In genomic region chr4:138546241-138546640, GRCm38 (mm10) we compare ENCODE assay signal across 22 mouse cellular contexts.
DNase-seq lines count a peak whose midpoint lies in the region; ATAC-seq and TF ChIP-seq lines count a peak whose summit lies in the region.
"Had no signal": no experiment of that assay in that cellular context is flagged by ENCODE, and none has a peak within 500 bp of the region (broad histone marks: within the 10 kb centered on the region; RNA-seq: fewer than 3 reads in every experiment).

No protein-coding gene starts in this region.

- TF ChIP-seq CTCF in left cerebral cortex, adult 2 months (IDR thresholded peaks at IDR 0.05): no peak

- DNase-seq in kidney, adult 11 months: peak; percentile 49
- no peak for DNase-seq in left cerebral cortex, adult 2 months (ENCODE audit: extremely low spot score in 1 of 2, low spot score in 2 of 2)
- DNase-seq in left cerebral cortex, postnatal 36 days (ENCODE audit: low spot score in 2 of 2): no peak
- DNase-seq in kidney, adult 9 months: peak; percentile 73
- peak; percentile 58 to 70 for DNase-seq in kidney, postnatal 36 days
- DNase-seq in urinary bladder, postnatal 36 days (ENCODE audit: low spot score in 2 of 2): no peak
- DNase-seq in thymus, postnatal 14 days: no peak
- DNase-seq: adrenal gland, postnatal 10 days; cerebellum, adult 11-12 months; cerebellum, adult 9-10 months; cerebellum, postnatal 25 days; forebrain, postnatal 0 days; gastrocnemius, postnatal 14 days; heart, adult 2 months; heart, postnatal 14 days had no signal

- WGBS in kidney, embryonic 14.5 days: 77% methylated on average over 11 of the region's 11 CpGs

- H3K9me3 ChIP-seq in kidney, embryonic 14.5 days (ENCODE audit: control insufficient read depth, low read length): no peaks in the 10 kb centered on the region
- H3K9me3 ChIP-seq: embryonic facial prominence, embryonic 13.5 days; forebrain, embryonic 12.5 days; heart, embryonic 15.5 days; hindbrain, embryonic 10.5 days had no signal

- H3K9ac ChIP-seq in kidney, embryonic 14.5 days (ENCODE audit: low read depth, low read length): no peak overlapping the region
- H3K9ac ChIP-seq: embryonic facial prominence, embryonic 13.5 days; forebrain, embryonic 12.5 days; forebrain, postnatal 0 days; heart, embryonic 15.5 days; hindbrain, embryonic 14.5 days had no signal

- H3K36me3 ChIP-seq in kidney, embryonic 14.5 days (ENCODE audit: control insufficient read depth, insufficient read depth, low read length): no peaks in the 10 kb centered on the region
- H3K36me3 ChIP-seq: embryonic facial prominence, embryonic 13.5 days; forebrain, embryonic 12.5 days; heart, embryonic 15.5 days; hindbrain, embryonic 10.5 days had no signal

- no peak for ATAC-seq in kidney, embryonic 14.5 days (ENCODE audit: low FRiP score, low TSS enrichment)
- ATAC-seq: forebrain, postnatal 0 days had no signal

- H3K27me3 ChIP-seq in kidney, embryonic 14.5 days (ENCODE audit: control insufficient read depth, insufficient read depth, low read length): peaks cover 6% of the 10 kb centered on the region; the same call in 1 of the 2 replicates

- no peak overlapping the region for H3K27ac ChIP-seq in kidney, embryonic 14.5 days (ENCODE audit: low read depth, low read length)
- H3K27ac ChIP-seq in left cerebral cortex, adult 2 months: peak overlapping the region; percentile 53
- H3K27ac ChIP-seq: embryonic facial prominence, embryonic 13.5 days; forebrain, embryonic 12.5 days; heart, adult 2 months; heart, embryonic 15.5 days; hindbrain, embryonic 10.5 days; hindbrain, embryonic 14.5 days had no signal

- no peak overlapping the region for H3K4me2 ChIP-seq in kidney, embryonic 14.5 days (replicated peaks; ENCODE audit: low read depth, low read length)
- H3K4me2 ChIP-seq: embryonic facial prominence, embryonic 13.5 days; forebrain, embryonic 12.5 days; heart, embryonic 11.5 days; heart, embryonic 15.5 days; hindbrain, embryonic 14.5 days had no signal

- H3K4me1 ChIP-seq in kidney, embryonic 14.5 days (ENCODE audit: control insufficient read depth, insufficient read depth, low read length): peaks cover 3% of the 10 kb centered on the region; the same call in 1 of the 2 replicates
- H3K4me1 ChIP-seq: heart, embryonic 15.5 days had no signal

- H3K4me3 ChIP-seq in kidney, embryonic 14.5 days (ENCODE audit: low read length): no peak overlapping the region
- no peak overlapping the region for H3K4me3 ChIP-seq in left cerebral cortex, adult 2 months
- H3K4me3 ChIP-seq: embryonic facial prominence, embryonic 13.5 days; forebrain, embryonic 12.5 days; heart, adult 2 months; heart, embryonic 15.5 days; hindbrain, embryonic 10.5 days had no signal

- intact Hi-C loops in left cerebral cortex, adult 2 months (cut with DNase I): loop anchor here (5.0 kb wide), 1 partner anchor 306 kb away; no protein-coding TSS in a partner anchor
- intact Hi-C loops in left cerebral cortex, postnatal 36 days (cut with DNase I): no loop called here

Comparison
In these comparisons a context has a peak if more than half of its experiments do, and no peak if none do; other contexts are left out.
1. DNase-seq: peak in kidney, adult 11 months (single experiment), kidney, adult 9 months (single experiment) and kidney, postnatal 36 days (2 of 2); none in left cerebral cortex, adult 2 months (0 of 2), left cerebral cortex, postnatal 36 days (0 of 2), urinary bladder, postnatal 36 days (0 of 2) and thymus, postnatal 14 days (single experiment).